Mouse (Mus musculus) MEL (cell line): ENCODE data around the gene Btnl10.

ENCODE experiments used
- CTCF ChIP-seq, 3 experiments: IDR thresholded peaks in 2 of 3; conservative IDR thresholded peaks in 1 of 3; 2 replicates each; pipeline ENCODE4 v1.5.1; 2011 to 2012; ENCODE audit warnings: low read length in 3 of 3, low read depth in 2 of 3, mild to moderate bottlenecking in 2 of 3, improper control_type of control experiment in 1 of 3, inconsistent platforms in 1 of 3, mixed read lengths in 1 of 3, moderate library complexity in 1 of 3; ENCODE audit not compliant: control insufficient read depth in 1 of 3, insufficient read depth in 1 of 3, poor library complexity in 1 of 3, severe bottlenecking in 1 of 3
- MAFK ChIP-seq: IDR thresholded peaks from 2 replicates; pipeline ENCODE4 v1.6.1; 2011; ENCODE audit warnings: low read depth, mild to moderate bottlenecking, low read length, improper control_type of control experiment, borderline replicate concordance
- RCOR1 ChIP-seq: IDR thresholded peaks from 2 replicates; pipeline ENCODE4 v1.6.1; 2012; ENCODE audit warnings: low read depth, mild to moderate bottlenecking, inconsistent platforms, low read length, improper control_type of control experiment

DNA sequence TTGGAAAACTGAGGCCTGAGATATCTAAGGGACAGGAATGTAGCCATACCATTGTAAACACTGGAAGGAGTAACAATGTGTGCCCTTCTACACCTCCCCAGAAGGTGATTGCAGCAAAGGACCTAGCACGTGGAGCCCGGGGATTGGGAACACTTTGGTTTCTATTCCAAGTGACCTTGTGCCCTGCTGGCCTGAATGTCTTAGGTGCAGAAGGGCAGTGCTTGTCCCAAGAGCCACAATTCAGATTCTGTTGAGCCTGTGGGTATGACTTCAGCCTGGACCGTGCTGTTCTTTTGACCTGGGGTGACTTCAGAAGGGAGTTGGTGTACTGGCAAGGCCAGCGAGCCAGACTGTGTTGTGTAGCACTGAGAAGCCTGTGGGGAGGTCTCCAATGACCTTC lies 46.7 kb upstream of the Btnl10 start:
- TF ChIP-seq CTCF (IDR thresholded peaks at IDR 0.05 in 2 of 3, conservative IDR thresholded peaks at IDR 0.05 in 1 of 3; ENCODE audit: control insufficient read depth in 1 of 3, insufficient read depth in 1 of 3, low read depth in 2 of 3, low read length in 3 of 3, poor library complexity in 1 of 3, severe bottlenecking in 1 of 3), result no peak
- no peak for TF ChIP-seq MAFK
- no peak for TF ChIP-seq RCOR1
